Mouse (Mus musculus) left cerebral cortex, adult 9 months (tissue): ENCODE measurements at regions not wholly inside any gene's neighbourhood (a gene's known extent, or its start where the extent isn't known, plus 50 kb on each side); places are given as distances from the start of the nearest gene placed in this dataset.

Experiments used
- DNase-seq, 2 experiments: peaks; one replicate each; pipeline ENCODE4 v3.0.0; 2022; ENCODE audit warnings: low spot score in 2 of 2

DNA sequence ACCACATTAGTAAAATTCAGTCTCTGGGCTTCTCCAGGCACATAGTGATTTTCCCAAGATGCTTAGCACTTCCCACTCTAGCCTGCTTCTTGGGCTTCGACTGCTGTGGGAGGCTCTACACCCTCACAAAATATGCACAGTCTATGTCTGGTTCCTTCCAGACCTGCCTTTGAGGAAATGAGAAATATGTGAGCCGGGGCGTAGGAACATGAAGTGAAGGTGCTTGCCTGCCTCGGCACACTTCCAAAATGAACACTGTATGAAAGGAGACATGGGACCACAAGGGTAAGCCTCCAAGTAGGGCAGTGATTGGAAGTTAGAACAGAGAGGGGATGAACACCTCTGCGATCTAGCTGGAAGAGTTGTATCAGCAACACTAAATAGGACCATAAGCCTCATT is 54.5 kb downstream of the Gm10260 start:
- peak; percentile 64 to 83 for DNase-seq

GRCm38 (mm10) chr13:97704541-97704940 is 55.9 kb downstream of the Gm10260 start:
- DNase-seq: no peak

DNA sequence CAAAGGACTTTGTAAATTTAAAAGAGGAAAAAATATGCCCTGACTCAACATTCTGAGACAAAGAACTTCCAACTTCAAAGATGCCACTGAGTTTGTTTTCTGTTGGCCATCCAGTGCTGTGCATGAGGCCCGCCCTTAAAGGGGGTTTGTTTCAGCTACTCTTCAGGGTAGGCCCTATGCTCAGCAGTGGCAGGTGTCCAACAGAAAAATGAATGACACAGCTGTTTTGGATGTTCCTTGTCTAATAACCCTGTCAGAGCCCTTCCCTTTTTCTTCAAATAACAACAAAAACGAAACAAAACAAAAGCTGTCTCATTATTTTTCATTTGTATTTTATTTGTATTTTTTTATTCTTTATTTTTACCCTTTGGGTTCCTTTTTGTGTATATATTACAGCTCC is 61.5 kb downstream of the Gm10260 start:
- no peak for DNase-seq

DNA sequence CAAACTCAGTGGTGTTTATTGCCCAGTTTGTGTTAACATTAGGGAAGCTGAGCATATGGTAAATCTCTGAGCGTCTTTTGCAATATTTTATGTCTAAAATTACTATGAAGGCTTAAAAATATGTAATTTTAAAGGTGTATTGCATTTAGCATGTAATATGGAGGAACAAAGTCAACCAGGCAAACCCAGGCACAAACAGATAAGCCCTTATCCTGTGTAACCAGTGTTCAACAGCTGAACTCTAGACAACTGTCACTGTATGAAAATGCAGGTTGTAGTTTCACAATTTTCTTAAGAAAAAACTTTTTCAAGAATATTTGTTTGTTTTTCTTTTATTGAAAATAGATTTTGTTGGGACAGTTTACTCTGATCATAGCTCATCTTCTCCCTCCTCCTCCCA is 62.1 kb downstream of the Gm10260 start:
- no peak for DNase-seq

GRCm38 (mm10) chr13:97697262-97697661 is 63.2 kb downstream of the Gm10260 start:
- no peak for DNase-seq

- no peak for DNase-seq
These were observed 65.4 kb downstream of the Gm10260 start for GRCm38 (mm10) chr13:97695022-97695421.

DNA sequence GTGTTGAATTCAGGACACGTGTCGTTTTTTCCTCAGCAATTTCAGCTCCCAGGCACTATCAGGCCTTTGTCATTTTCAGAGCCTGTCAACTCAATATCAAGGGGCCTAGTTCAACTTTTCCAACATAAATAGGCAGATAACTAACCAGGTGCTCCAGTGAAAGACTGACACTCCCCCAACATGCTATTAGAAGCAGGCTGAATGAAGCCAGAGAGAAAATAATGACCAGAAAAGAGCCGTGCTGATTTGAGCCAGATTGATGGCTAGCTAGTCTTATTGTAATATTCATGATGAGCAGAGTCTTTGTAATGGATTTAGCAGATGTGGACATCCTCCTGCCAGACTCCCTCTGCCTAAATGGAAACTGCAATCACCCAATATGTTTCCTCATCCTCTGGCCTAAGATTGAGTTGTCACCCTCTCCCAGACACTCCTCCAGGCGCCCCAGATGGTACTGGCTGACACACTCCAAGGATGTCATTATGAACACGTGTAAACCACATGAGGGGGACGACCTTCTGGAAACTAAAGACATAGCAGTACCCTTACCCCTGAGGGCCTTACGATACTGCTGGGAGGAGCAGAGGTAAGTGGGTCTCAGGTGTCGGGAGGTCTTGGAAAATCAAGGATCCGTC is 66.0 kb downstream of the Gm10260 start:
- no peak for DNase-seq

DNA sequence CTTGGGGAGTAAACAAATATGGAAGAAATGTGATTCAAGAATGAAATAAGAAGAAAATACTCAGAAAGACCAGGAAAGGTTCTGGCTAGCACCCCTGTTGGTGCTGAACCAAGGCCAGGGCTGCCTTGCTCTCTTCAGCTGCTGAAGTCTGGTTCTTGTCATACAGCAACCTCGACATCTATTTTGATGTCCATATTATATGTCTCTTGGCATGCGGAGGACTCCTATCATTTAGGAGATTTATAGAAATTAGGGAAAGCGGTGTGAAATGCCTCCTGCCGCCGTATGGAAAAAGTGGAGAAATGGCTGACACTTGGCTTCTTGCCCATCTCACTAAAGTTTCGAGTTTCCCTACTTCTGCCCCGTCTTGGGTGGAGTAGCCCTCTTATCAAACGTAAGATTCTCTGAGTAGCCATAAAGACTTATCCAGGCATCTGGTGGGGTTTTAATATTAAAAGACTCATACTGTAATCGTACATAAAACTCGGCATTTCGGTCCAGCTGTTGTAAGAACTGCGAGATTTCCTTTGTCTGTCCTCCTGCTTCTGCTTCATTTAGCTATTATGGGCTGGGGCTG is 72.0 kb downstream of the Gm10260 start:
- DNase-seq: no peak

- no peak for DNase-seq
These were observed 76.6 kb downstream of the Gm10260 start for GRCm38 (mm10) chr13:97683836-97684235.

- no peak for DNase-seq
These were observed 79.0 kb downstream of the Gm10260 start for GRCm38 (mm10) chr13:97681228-97681987.

DNA sequence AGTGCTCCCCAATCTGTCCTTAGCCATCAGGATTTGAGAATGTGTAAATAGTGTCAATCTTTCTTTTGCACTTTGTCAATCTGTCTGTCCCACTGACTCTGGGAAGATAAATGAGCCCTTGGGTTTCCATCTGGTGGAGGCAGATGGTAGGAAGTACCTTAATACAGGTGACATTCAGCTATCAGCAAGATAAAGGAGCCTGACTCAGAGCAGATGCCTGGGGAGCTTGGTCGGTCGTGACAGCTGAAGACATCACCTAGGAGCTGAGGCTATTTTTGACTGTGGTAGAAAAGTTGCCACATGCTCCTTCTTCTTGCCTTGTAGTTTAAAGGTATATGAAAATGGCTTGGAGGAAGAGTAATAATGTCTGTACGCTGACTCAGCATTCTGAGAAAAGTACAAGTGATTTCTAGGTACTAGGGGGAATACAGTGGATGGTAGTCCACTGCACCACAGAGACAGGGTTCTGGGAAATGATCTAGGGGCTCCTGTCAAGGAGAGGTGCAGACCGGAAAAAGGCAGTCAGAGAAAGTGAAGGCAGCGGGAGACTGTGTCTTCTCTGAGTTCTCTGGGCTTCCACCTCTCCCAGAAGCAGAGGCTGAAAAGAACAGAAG is 80.0 kb downstream of the Gm10260 start:
- no peak for DNase-seq

GRCm38 (mm10) chr13:97678991-97679390 is 81.4 kb downstream of the Gm10260 start:
- DNase-seq: no peak

DNA sequence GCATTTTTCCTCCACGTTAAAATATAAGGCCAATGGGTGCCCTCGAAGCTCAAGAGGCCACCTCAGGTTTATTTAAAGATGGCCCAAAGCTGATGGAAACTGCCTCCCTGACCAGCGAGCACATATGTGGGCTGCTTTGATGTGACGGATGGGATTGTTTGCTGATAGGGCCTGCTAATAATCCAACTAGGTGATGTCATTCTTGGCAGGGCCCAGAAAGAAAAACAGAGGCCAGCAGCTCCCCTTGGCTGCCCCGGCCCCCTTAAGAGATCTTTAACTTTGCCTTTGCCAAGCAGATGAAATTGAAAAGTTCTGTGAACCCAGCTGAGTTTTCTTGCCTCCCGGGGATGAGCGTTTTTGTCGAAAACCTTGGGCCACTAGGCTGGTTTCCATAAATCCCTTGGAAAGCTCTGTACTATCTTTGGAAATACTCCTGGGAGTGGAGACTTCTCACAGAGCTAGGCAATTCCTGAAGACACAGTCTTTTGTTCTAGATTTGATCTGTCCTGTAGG is 83.8 kb downstream of the Gm10260 start:
- DNase-seq: no peak

DNA sequence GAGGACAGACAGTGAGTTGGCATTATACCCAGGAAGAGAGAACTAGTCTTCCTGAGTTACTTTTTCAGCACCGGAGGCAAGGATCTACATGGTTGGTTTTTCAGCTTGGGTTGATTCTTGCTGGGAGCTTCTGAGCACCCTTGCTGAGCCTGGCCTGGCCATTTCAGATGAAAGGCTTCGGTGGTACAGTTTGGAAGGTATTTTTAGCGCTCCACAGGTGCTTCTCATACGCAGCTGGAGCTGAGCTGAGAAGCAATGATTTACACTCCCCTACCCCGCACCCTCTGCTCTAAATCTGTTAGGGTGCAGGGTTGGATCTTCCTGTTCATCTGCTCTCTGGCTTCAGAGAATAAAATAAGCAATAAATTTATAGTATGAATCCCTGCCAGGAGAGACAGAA is 87.3 kb downstream of the Gm10260 start:
- DNase-seq: no peak

DNA sequence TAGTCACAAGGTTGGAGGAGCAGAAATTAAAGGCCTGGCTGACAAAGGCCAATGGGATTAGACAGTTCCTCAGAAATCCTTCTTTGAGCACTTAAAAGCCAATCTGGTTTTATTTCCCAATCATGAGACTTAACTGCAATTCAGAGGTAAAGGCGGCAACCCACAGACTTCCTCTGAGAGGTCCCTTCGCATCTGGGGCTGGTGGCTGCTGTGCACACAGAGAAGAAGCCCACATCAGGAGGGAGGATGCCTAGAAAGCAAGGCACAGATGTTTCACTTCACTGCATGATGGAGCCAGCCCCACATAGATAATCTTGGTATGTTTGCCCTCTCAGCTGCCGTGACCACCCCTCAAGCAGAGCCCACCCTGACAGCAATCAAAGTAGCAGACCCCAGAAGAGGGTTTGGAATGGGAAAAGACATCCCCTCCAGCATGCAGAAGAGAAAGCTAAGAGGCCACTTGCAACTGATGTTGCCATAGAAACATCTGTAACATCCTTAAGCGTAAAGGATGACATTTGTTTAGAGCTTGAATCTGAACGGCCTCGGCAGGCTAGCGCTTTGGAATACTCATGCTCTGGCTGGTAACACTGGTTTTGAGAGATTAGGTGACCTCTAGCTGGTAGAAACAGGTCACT is 88.3 kb downstream of the Gm10260 start:
- no peak for DNase-seq

DNA sequence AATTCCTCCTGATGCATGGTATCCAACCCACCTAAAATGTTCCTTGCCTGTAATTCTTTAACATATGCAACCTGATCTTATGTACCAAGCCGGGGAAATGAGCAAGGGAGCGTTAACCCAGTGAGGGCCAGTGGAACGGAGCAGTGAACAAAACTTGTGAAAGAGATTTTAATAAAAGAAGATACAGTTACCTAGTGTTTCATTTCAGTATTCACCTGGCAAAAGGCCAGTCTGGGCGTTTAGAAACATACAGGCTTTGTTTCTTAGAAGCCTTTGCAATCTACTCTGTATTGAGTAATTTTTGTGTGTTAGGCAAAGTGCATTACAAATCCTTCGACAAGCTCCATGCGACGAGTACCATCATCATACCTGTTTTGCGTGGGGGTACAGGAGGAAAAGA is 91.1 kb downstream of the Gm10260 start:
- DNase-seq: no peak

DNA sequence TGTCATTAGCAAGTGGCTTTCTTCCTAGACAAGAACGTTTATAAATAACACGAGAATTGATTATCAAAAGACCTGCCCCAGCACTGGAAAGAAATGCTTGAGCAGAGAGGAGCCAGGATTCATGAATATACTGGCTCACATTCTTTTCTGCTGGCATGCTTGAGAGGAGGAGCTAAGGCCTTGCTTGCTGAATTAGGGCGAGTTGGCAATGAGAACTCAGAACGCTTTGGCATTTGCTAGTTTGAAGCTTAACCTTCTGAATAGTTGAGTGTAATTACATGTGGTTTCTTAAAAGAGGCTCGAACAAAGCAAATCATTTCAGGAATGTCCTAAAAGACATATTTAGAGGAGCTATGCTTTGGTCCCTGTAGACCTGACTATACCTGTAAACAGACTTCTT is 91.5 kb downstream of the Gm10260 start:
- no peak for DNase-seq

- DNase-seq: peak; percentile 31 to 58
These were observed 93.1 kb downstream of the Gm10260 start for GRCm38 (mm10) chr13:97667313-97667712.

GRCm38 (mm10) chr13:97666761-97667160 is 93.7 kb downstream of the Gm10260 start:
- DNase-seq: peak in 1 of 2 experiments; percentile 49

- no peak for DNase-seq
These were observed 95.2 kb downstream of the Gm10260 start for GRCm38 (mm10) chr13:97665226-97665625.

DNA sequence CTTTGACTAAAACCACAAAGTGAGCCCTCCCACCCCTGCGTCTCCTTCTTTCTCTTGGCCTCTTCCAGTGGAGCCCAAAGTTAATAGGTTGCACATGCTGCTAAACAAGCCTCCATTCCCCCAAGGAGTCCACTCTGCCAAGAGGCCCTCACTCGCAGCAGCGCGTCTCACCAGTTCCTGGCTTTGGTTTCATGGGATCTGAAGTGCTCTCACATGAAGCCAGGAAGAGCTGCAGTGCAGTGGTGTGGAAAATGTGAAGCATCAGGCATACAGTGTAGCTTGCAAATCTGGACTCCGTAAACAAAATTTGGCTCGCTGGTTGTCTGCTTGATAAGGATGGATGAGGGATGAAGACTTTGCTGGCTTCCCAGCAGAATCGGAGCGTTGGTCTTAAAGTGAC is 97.7 kb downstream of the Gm10260 start:
- no peak for DNase-seq

GRCm38 (mm10) chr13:97656618-97657017 is 103.8 kb downstream of the Gm10260 start:
- DNase-seq: no peak
